Mouse (Mus musculus): ENCODE results near the gene Bmp8a. TPM values are rescaled to one million over a fixed set of nuclear protein-coding genes. Genes with fewer than 3 reads are reported as not detected.
"Not testable (repeated sequence)": the region's sequence is repeated elsewhere in the genome, so short reads cannot be mapped to it uniquely, and the experiment has no call there.

The Bmp8a gene
- total RNA-seq, 2 experiments from 2014 or later, result not detected

- ATAC-seq (replicated peaks; ENCODE audit: low FRiP score, poor library complexity, severe bottlenecking), result no peak
Measured at GRCm38 (mm10) chr4:123333151-123333550, 9.9 kb downstream of the Bmp8a start.

GRCm38 (mm10) chr4:123331961-123332360 is 11.1 kb downstream of the Bmp8a start:
- ATAC-seq (replicated peaks; ENCODE audit: low FRiP score, poor library complexity, severe bottlenecking), result not testable (repeated sequence)

- no peak for ATAC-seq (replicated peaks; ENCODE audit: low FRiP score, poor library complexity, severe bottlenecking)
Measured at GRCm38 (mm10) chr4:123331326-123331725, 11.7 kb downstream of the Bmp8a start.

GRCm38 (mm10) chr4:123328946-123329345 is 14.1 kb downstream of the Bmp8a start:
- ATAC-seq (replicated peaks; ENCODE audit: low FRiP score, poor library complexity, severe bottlenecking), result no peak

- no peak for ATAC-seq (replicated peaks; ENCODE audit: low FRiP score, poor library complexity, severe bottlenecking)
Measured at GRCm38 (mm10) chr4:123327630-123328029, 15.4 kb downstream of the Bmp8a start.

- ATAC-seq (replicated peaks; ENCODE audit: low FRiP score, poor library complexity, severe bottlenecking), result no peak
Measured at GRCm38 (mm10) chr4:123326087-123326486, 17.0 kb downstream of the Bmp8a start.

GRCm38 (mm10) chr4:123323534-123323933 is 19.5 kb downstream of the Bmp8a start, which contains the start of gene Oxct2a:
Gene Oxct2a (minus strand): TSS chr4:123323634.
- no peak for ATAC-seq (replicated peaks; ENCODE audit: low FRiP score, poor library complexity, severe bottlenecking)

GRCm38 (mm10) chr4:123322910-123323309 is 20.1 kb downstream of the Bmp8a start:
- peak; percentile 4; the same call in 1 of the 2 replicates for ATAC-seq (replicated peaks; ENCODE audit: low FRiP score, poor library complexity, severe bottlenecking)

GRCm38 (mm10) chr4:123314497-123314896 is 28.6 kb downstream of the Bmp8a start:
- no peak for ATAC-seq (replicated peaks; ENCODE audit: low FRiP score, poor library complexity, severe bottlenecking)

- no peak for ATAC-seq (replicated peaks; ENCODE audit: low FRiP score, poor library complexity, severe bottlenecking)
Measured at GRCm38 (mm10) chr4:123313010-123313409, 30.0 kb downstream of the Bmp8a start.

- ATAC-seq (replicated peaks; ENCODE audit: low FRiP score, poor library complexity, severe bottlenecking), result no peak
Measured at GRCm38 (mm10) chr4:123311845-123312244, 31.2 kb downstream of the Bmp8a start.

- no peak for ATAC-seq (replicated peaks; ENCODE audit: low FRiP score, poor library complexity, severe bottlenecking)
Measured at GRCm38 (mm10) chr4:123308292-123308691, 34.8 kb downstream of the Bmp8a start.

GRCm38 (mm10) chr4:123306999-123307398 is 36.1 kb downstream of the Bmp8a start:
- ATAC-seq (replicated peaks; ENCODE audit: low FRiP score, poor library complexity, severe bottlenecking), result no peak

GRCm38 (mm10) chr4:123305789-123306188 is 37.3 kb downstream of the Bmp8a start:
- ATAC-seq (replicated peaks; ENCODE audit: low FRiP score, poor library complexity, severe bottlenecking), result peak; percentile 64; the same call in 1 of the 2 replicates

- ATAC-seq (replicated peaks; ENCODE audit: low FRiP score, poor library complexity, severe bottlenecking), result no peak
Measured at GRCm38 (mm10) chr4:123298980-123299670, 43.9 kb downstream of the Bmp8a start.

GRCm38 (mm10) chr4:123298226-123298625 is 44.8 kb downstream of the Bmp8a start:
- no peak for ATAC-seq (replicated peaks; ENCODE audit: low FRiP score, poor library complexity, severe bottlenecking)

- ATAC-seq (replicated peaks; ENCODE audit: low FRiP score, poor library complexity, severe bottlenecking), result no peak
Measured at GRCm38 (mm10) chr4:123297195-123297960, 45.7 kb downstream of the Bmp8a start.

- no peak for ATAC-seq (replicated peaks; ENCODE audit: low FRiP score, poor library complexity, severe bottlenecking)
Measured at GRCm38 (mm10) chr4:123296148-123296534, 46.9 kb downstream of the Bmp8a start.

GRCm38 (mm10) chr4:123295516-123296147 is 47.4 kb downstream of the Bmp8a start:
- ATAC-seq (replicated peaks; ENCODE audit: low FRiP score, poor library complexity, severe bottlenecking), result no peak

GRCm38 (mm10) chr4:123295026-123295425 is 48.0 kb downstream of the Bmp8a start:
- ATAC-seq (replicated peaks; ENCODE audit: low FRiP score, poor library complexity, severe bottlenecking), result not testable (repeated sequence)

Data from erythroid progenitor cell, adult 5-6 weeks (primary cell).